Mouse (Mus musculus) heart, postnatal 0 days (tissue): ENCODE data around the gene Tctex1d2. TPM values are rescaled to one million over a fixed set of nuclear protein-coding genes. Genes with fewer than 3 reads are reported as not detected.

Experiments used
- ATAC-seq: fragments of 200-750 bp; cut with Nextera tagmentation; 2 replicates; pipeline ENCODE4 v1.8.0; 2017; ENCODE audit warnings: low read depth, moderate number of reproducible peaks, moderate library complexity; ENCODE audit not compliant: insufficient read depth
- DNase-seq: peaks from one replicate; pipeline ENCODE4 v3.0.0-alpha.2; 2016; ENCODE audit warnings: low spot score
- H3K27ac ChIP-seq: fragments of 300-500 bp; sonication (generic); 2 replicates; pipeline ENCODE4 v1.5.1; 2014; ENCODE audit warnings: low read depth, mild to moderate bottlenecking
- H3K27me3 ChIP-seq: fragments of 300-500 bp; sonication (generic); 2 replicates; pipeline ENCODE4 v1.6.1; 2014; ENCODE audit warnings: low read length, mixed read lengths; ENCODE audit not compliant: control insufficient read depth, insufficient read depth
- H3K36me3 ChIP-seq: fragments of 300-500 bp; sonication (generic); replicated peaks from 2 replicates; pipeline ENCODE4 v1.6.1; 2014; ENCODE audit warnings: low read length, mixed read lengths; ENCODE audit not compliant: control insufficient read depth, insufficient read depth
- H3K4me1 ChIP-seq: fragments of 300-500 bp; sonication (generic); 2 replicates; pipeline ENCODE4 v1.6.1; 2014; ENCODE audit warnings: antibody characterized with exemption; ENCODE audit not compliant: control insufficient read depth, insufficient read depth
- H3K4me2 ChIP-seq: fragments of 300-500 bp; sonication (generic); 2 replicates; pipeline ENCODE4 v1.6.1; 2014; ENCODE audit warnings: low read depth, mild to moderate bottlenecking, low read length, moderate library complexity
- H3K4me3 ChIP-seq: fragments of 300-500 bp; sonication (generic); 2 replicates; pipeline ENCODE4 v1.5.1; 2014; ENCODE audit warnings: low read depth, low read length
- H3K9ac ChIP-seq: fragments of 300-500 bp; sonication (generic); replicated peaks from 2 replicates; pipeline ENCODE4 v1.6.1; 2014; ENCODE audit warnings: low read depth, low read length, mixed read lengths
- H3K9me3 ChIP-seq: fragments of 300-500 bp; sonication (generic); replicated peaks from 2 replicates; pipeline ENCODE4 v1.6.1; 2016; ENCODE audit warnings: low read length; ENCODE audit not compliant: control insufficient read depth
- CTCF ChIP-seq: IDR thresholded peaks from 2 replicates; pipeline ENCODE4 v1.5.1; 2016; ENCODE audit warnings: antibody characterized with exemption, control low read depth, low read depth
- EP300 ChIP-seq: IDR thresholded peaks from 2 replicates; pipeline ENCODE4 v1.6.1; 2016; ENCODE audit warnings: antibody characterized with exemption, low read depth
- WGBS: fragments of 180-500 bp; shearing (Covaris S2); extraction: QIAGEN DNeasy Blood & Tissue Kit; methylation state at CpG from one replicate; pipeline ENCODE4 v1.1.7; 2014; 5-methylcytosine and 5-hydroxymethylcytosine counted together
- polyA plus RNA-seq: library from polyadenylated mRNA; unstranded; fragments of >200 nt; fragmentation: Nextera tagmentation; extraction: Ambion mirVana; gene quantifications from 2 replicates; pipeline ENCODE4 v1.2.1, GENCODE M21; 2015
- total RNA-seq: library from RNA; depleted of rRNA; stranded (reverse); fragments of >200 nt; gene quantifications from 2 replicates; pipeline ENCODE4 v1.2.3, GENCODE M21; 2014; ENCODE audit warnings: low replicate concordance

Gene Tctex1d2
- total and polyA plus RNA-seq, 2 experiments from 2014 or later = 18.1 to 30.3 TPM

- peak overlapping the region; percentile 75 for H3K4me3 ChIP-seq
- no peaks in the 10 kb centered on the region for H3K9me3 ChIP-seq
- no peaks in the 10 kb centered on the region for H3K36me3 ChIP-seq
- H3K9ac ChIP-seq = peak overlapping the region; percentile 81
- TF ChIP-seq EP300 (no peak), CTCF (no peak)
- H3K4me2 ChIP-seq = peak overlapping the region; percentile 85
- ATAC-seq (no peak), DNase-seq (no peak)
- H3K27ac ChIP-seq = no peak overlapping the region
- H3K27me3 ChIP-seq = no peaks in the 10 kb centered on the region
- 84% methylated on average over 1 of the region's 1 CpGs for WGBS
- H3K4me1 ChIP-seq = peaks cover 13% of the 10 kb centered on the region
Observed at GRCm38 (mm10) chr16:32431926-32432325, 12.4 kb downstream of the Tctex1d2 start.

- no peak overlapping the region for H3K9ac ChIP-seq
- no peak overlapping the region for H3K4me3 ChIP-seq
- DNase-seq = no peak
- H3K36me3 ChIP-seq = 0 out of 2 replicates have a peak, but pooled peaks cover 4% of the 10 kb centered on the region
- TF ChIP-seq CTCF (no peak), EP300 (no peak)
- no peak overlapping the region for H3K27ac ChIP-seq
- 78% methylated on average over 2 of the region's 2 CpGs for WGBS
- no peak for ATAC-seq
- H3K4me2 ChIP-seq = no peak overlapping the region
- H3K4me1 ChIP-seq = peaks cover 13% of the 10 kb centered on the region
- H3K27me3 ChIP-seq = no peaks in the 10 kb centered on the region
- no peaks in the 10 kb centered on the region for H3K9me3 ChIP-seq
Observed at GRCm38 (mm10) chr16:32433138-32433537, 13.6 kb downstream of the Tctex1d2 start.

GRCm38 (mm10) chr16:32434066-32434465, 14.6 kb downstream of the Tctex1d2 start:
- ATAC-seq (no peak), DNase-seq (peak; percentile 62)
- peak overlapping the region; percentile 29; the same call in 1 of the 2 replicates for H3K4me2 ChIP-seq
- H3K27ac ChIP-seq = peak overlapping the region; percentile 26; the same call in 1 of the 2 replicates
- no peak overlapping the region for H3K4me3 ChIP-seq
- TF ChIP-seq CTCF = no peak
- TF ChIP-seq EP300 = no peak
- no peaks in the 10 kb centered on the region for H3K27me3 ChIP-seq
- H3K4me1 ChIP-seq = peaks cover 13% of the 10 kb centered on the region
- no peak overlapping the region; the same call in 1 of the 2 replicates for H3K9ac ChIP-seq
- WGBS = 21% methylated on average over 6 of the region's 6 CpGs
- 0 out of 2 replicates have a peak, but pooled peaks cover 4% of the 10 kb centered on the region for H3K36me3 ChIP-seq
- H3K9me3 ChIP-seq = no peaks in the 10 kb centered on the region

- Histone ChIP-seq H3K4me3 (no peak overlapping the region), H3K4me2 (no peak overlapping the region), H3K27me3 (no peaks in the 10 kb centered on the region), H3K9me3 (no peaks in the 10 kb centered on the region), H3K36me3 (0 out of 2 replicates have a peak, but pooled peaks cover 4% of the 10 kb centered on the region), H3K4me1 (peaks cover 13% of the 10 kb centered on the region), H3K27ac (peak overlapping the region; percentile 46; the same call in 1 of the 2 replicates), H3K9ac (no peak overlapping the region)
- DNase-seq (no peak), ATAC-seq (no peak)
- no peak for TF ChIP-seq EP300
- no peak for TF ChIP-seq CTCF
Observed at GRCm38 (mm10) chr16:32434691-32435090, 15.2 kb downstream of the Tctex1d2 start.

GRCm38 (mm10) chr16:32436657-32437056, 17.2 kb downstream of the Tctex1d2 start:
- ATAC-seq (no peak), DNase-seq (no peak)
- H3K27ac ChIP-seq = no peak overlapping the region
- no peak overlapping the region for H3K4me3 ChIP-seq
- 0 out of 2 replicates have a peak, but pooled peaks cover 4% of the 10 kb centered on the region for H3K36me3 ChIP-seq
- no peak overlapping the region for H3K9ac ChIP-seq
- H3K4me2 ChIP-seq = no peak overlapping the region
- peaks cover 10% of the 10 kb centered on the region for H3K4me1 ChIP-seq
- no peak for TF ChIP-seq CTCF
- TF ChIP-seq EP300 = no peak
- no peaks in the 10 kb centered on the region for H3K9me3 ChIP-seq
- no peaks in the 10 kb centered on the region for H3K27me3 ChIP-seq
- 37% methylated on average over 1 of the region's 1 CpGs for WGBS

GRCm38 (mm10) chr16:32437266-32437665, 17.8 kb downstream of the Tctex1d2 start:
- WGBS = 93% methylated on average over 1 of the region's 1 CpGs
- ATAC-seq (no peak), DNase-seq (no peak)
- Histone ChIP-seq H3K36me3 (0 out of 2 replicates have a peak, but pooled peaks cover 4% of the 10 kb centered on the region), H3K27me3 (no peaks in the 10 kb centered on the region), H3K4me2 (no peak overlapping the region), H3K4me3 (no peak overlapping the region), H3K4me1 (peaks cover 4% of the 10 kb centered on the region; the same call in 1 of the 2 replicates), H3K27ac (no peak overlapping the region), H3K9ac (no peak overlapping the region), H3K9me3 (no peaks in the 10 kb centered on the region)
- no peak for TF ChIP-seq EP300
- TF ChIP-seq CTCF = no peak
